Mouse (Mus musculus) adrenal gland, postnatal 4 days (tissue): Measurements from ENCODE around the gene Abhd8. TPM values are rescaled to one million over a fixed set of nuclear protein-coding genes. Genes with fewer than 3 reads are reported as not detected.
"Not testable (repeated sequence)": the region's sequence is repeated elsewhere in the genome, so short reads cannot be mapped to it uniquely, and the experiment has no call there.

Experiments
- DNase-seq, 2 experiments: peaks; one replicate each; pipeline ENCODE4 v3.0.0; 2021 to 2022; ENCODE audit warnings: low spot score in 2 of 2, mixed read lengths in 2 of 2
- total RNA-seq, 2 experiments: library from RNA; stranded (reverse); gene quantifications; 2 replicates each; pipeline ENCODE4 v1.2.3; 2021

Abhd8 gene
- total RNA-seq, 2 experiments from 2014 or later: 58.9 to 65.9 TPM

DNA sequence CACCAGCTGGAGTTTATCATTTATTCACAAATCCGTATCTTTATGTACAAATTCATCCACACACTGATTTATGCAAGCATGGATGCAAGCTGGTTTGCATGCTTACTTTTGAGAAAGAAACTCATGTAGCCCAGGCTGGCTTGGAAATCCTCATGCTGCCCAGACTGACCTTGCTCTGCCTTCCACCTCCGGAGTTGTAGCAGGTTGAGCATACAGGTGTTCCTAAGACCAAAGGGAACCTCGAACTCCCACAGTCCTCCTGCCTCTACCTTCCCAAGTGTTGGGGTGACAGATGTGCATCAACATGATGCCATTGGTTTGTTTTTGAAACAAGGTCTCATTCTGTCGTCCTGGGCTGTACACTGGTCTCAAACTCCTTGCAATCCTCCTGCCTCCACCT, 1.3 kb downstream of the Abhd8 start:
- DNase-seq: no peak

- DNase-seq: no peak
These were observed 2.2 kb downstream of the Abhd8 start for GRCm38 (mm10) chr8:71461152-71461840.

- DNase-seq: no peak
These were observed 2.7 kb downstream of the Abhd8 start for GRCm38 (mm10) chr8:71460716-71461115.

DNA sequence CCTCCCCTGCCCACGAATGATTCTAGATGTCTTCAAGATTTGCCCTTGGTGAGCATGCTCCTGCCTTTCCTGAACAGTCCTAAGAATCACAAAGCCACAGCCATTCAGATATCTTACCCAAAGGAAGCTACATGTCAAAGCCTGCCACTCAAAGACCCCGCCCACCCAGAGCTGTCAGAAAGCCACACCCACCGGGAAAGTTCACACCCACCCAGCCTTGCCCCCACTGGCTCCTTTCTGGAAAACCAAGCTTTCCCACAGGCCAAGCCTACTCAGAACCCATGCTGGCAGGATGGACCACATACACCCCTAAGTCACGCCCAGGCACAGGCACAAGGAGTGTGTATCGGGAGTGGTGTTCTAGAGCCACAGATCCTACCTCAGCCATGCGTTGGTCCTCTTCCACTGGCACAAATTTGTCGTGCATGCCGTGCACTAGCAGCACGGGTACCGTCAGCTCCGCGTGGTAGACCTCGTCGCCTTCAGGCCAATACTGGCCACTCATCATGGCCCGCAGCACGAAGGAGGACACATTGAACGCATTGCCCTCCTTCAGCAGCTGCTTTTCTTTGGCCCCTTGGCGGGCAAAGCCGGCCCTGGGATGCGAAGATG, 5.7 kb downstream of the Abhd8 start:
- no peak for DNase-seq

DNA sequence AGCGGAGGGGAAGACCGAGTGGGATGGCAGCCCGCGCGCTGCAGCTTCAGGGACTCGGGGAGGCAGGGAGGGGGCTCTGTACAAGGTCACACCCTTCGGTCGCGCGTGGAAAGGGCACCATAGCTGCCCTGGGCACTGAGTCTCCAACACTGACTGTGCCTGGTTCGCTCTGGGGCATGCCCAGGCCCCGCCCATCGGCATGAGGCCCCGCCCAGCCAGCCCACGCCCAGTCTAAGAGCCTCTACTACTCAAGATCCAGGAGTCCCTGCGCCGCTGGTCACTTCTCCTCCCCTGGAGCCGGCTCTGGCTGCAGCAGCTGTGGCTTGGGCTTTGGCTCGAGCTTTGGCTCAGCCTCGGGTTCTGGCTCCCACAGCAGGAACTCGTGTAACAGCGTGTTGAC, 6.5 kb downstream of the Abhd8 start:
- DNase-seq: no peak

GRCm38 (mm10) chr8:71454668-71455067, 8.8 kb downstream of the Abhd8 start:
- no peak for DNase-seq

GRCm38 (mm10) chr8:71452669-71453068, 10.8 kb downstream of the Abhd8 start:
- DNase-seq: no peak

DNA sequence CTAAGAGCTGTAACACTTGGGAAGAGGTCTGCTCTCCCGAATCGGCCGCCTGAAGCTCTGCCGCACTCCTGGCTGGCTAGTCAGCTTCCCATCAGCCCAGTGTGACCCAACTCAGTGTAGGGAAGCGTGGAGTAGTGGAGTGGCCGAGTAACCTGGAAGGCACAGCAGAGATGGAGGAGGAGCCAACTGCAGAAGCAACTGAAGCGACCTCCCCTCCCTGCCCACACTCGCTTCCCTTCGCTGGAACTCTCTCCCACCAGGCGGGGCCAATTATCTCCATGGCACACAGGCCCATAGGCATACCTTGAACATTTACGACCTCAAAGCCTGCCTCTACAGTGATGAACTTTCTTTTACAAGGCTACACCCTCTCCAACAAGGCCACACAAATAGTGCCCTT, 11.7 kb downstream of the Abhd8 start:
- DNase-seq: no peak

DNA sequence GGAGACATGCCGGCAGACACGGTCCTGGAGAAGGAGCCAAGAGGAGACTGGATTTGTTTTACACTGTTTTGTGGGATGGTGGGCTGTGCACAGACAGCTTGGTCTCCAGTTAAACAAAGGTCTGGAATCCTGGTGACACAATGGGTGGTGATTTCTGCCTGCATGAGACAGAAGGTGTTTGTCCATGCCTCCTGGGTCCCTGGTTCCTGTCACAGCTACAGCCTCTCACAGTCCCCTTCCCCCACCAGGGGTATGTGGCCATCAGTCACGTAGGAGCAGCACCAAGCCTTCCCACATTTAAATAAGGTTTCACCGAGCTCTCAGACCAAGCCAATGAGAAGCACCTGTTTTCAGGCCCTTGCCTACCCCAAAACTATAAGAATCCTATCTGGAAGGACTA, 12.1 kb downstream of the Abhd8 start:
- DNase-seq: no peak

- DNase-seq: no peak
These were observed 18.4 kb downstream of the Abhd8 start for GRCm38 (mm10) chr8:71445096-71445495.

DNA sequence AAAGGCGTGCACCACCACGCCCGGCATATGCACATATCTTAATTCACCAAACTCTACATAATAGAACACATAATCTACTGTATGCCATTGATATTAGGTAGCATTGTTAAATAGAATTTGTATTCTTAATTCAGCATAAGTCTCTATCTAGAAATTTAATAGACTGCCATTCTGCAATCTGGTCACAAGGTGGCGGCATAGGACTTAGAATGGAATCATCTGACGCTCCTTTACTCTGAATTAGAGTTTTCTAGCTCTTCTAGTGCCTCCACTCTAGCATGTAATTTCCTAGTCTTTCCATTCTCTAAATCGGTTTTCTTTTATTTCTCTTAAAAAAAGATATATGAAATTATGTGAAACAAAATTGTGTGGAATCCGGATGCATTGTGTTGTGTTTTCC, 22.1 kb downstream of the Abhd8 start:
- no peak for DNase-seq

GRCm38 (mm10) chr8:71437041-71437440, 26.4 kb downstream of the Abhd8 start:
- no peak for DNase-seq

DNA sequence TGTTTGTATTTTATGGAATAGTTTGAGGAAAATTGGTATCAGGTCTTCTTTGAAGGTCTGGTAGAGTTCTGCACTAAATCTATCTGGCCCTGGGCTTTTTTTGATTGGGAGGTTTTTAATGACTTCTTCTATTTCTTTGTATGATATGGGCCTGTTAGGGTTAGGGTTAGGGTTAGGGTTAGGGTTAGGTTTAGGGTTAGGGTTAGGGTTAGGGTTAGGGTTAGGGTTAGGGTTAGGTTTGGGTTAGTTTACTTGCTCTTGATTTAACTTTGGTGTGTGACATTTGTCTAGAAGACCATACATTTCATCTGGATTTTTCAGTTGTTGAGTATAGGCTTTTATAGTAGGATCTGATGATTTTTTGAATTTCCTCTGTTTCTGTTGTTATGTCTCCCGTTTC, 30.5 kb downstream of the Abhd8 start:
- not testable (repeated sequence) for DNase-seq

GRCm38 (mm10) chr8:71422121-71422520, 41.3 kb downstream of the Abhd8 start:
- DNase-seq: no peak

GRCm38 (mm10) chr8:71411535-71412273, 51.8 kb downstream of the Abhd8 start:
- no peak for DNase-seq

- no peak for DNase-seq
These were observed 55.2 kb downstream of the Abhd8 start for GRCm38 (mm10) chr8:71408231-71408630.

GRCm38 (mm10) chr8:71407441-71407840, 56.0 kb downstream of the Abhd8 start:
- DNase-seq: no peak

Other genes starting within 250 kb of the Abhd8 start
- gene Myo9b, start 190.9 kb downstream of the Abhd8 start, total RNA-seq: 10 to 100 TPM; 43.8 to 47.6 TPM
- 10 to 100 TPM; 22.2 to 26.2 TPM for gene Haus8, start 190.7 kb downstream of the Abhd8 start, total RNA-seq
- 100 to 1,000 TPM; 210 to 221 TPM for gene Use1, start 96.8 kb downstream of the Abhd8 start, total RNA-seq
- 10 to 100 TPM; 12.0 to 13.6 TPM for gene Ocel1, start 92.4 kb downstream of the Abhd8 start, total RNA-seq
- 10 to 100 TPM; 67.6 to 70.6 TPM for gene Nr2f6, start 81.7 kb downstream of the Abhd8 start, total RNA-seq
- 10 to 100 TPM; 21.6 to 21.8 TPM for gene Ushbp1, start 67.9 kb downstream of the Abhd8 start, total RNA-seq
- 100 to 1,000 TPM; 108 to 109 TPM for gene Babam1, start 66.8 kb downstream of the Abhd8 start, total RNA-seq
- gene Ankle1, start 57.6 kb downstream of the Abhd8 start, total RNA-seq: 10 to 100 TPM; 13.5 to 14.6 TPM
- 10 to 100 TPM; 87.7 to 89.8 TPM for gene Mrpl34, start 1.3 kb upstream of the Abhd8 start, total RNA-seq
- 10 to 100 TPM; 61.2 to 61.4 TPM for gene Dda1, start 5.5 kb upstream of the Abhd8 start, total RNA-seq
- gene Ano8, start 22.3 kb upstream of the Abhd8 start, total RNA-seq: 10 to 100 TPM; 25.9 to 26.3 TPM
- gene Gtpbp3, start 24.4 kb upstream of the Abhd8 start, total RNA-seq: 10 to 100 TPM; 30.6 to 32.0 TPM
- gene Plvap, start 48.1 kb upstream of the Abhd8 start, total RNA-seq: 100 to 1,000 TPM; 179 to 185 TPM
- under 1 TPM in 1 of 2 experiments, not detected in 1; 0.25 TPM for gene Ccdc194, start 62.1 kb upstream of the Abhd8 start, total RNA-seq
- gene Bst2, start 73.8 kb upstream of the Abhd8 start, total RNA-seq: 10 to 100 TPM; 39.6 to 46.0 TPM
- gene Mvb12a, start 79.3 kb upstream of the Abhd8 start, total RNA-seq: 10 to 100 TPM; 74.5 to 76.0 TPM
- gene Tmem221, start 95.2 kb upstream of the Abhd8 start, total RNA-seq: 1 to 10 TPM; 4.4 to 4.5 TPM
- gene Nxnl1, start 102.9 kb upstream of the Abhd8 start, total RNA-seq: under 1 TPM; 0.25 to 0.65 TPM
- 100 to 1,000 TPM; 110 to 111 TPM for gene Slc27a1, start 105.2 kb upstream of the Abhd8 start, total RNA-seq
- gene Pgls, start 128.5 kb upstream of the Abhd8 start, total RNA-seq: 100 to 1,000 TPM; 136 to 144 TPM
- gene Fam129c, start 134.0 kb upstream of the Abhd8 start, total RNA-seq: 1 to 10 TPM; 3.4 to 4.3 TPM
- 10 to 100 TPM; 74.6 to 78.2 TPM for gene Colgalt1, start 147.3 kb upstream of the Abhd8 start, total RNA-seq
- 10 to 100 TPM; 11.7 to 12.9 TPM for gene Unc13a, start 208.1 kb upstream of the Abhd8 start, total RNA-seq
- gene Jak3, start 212.6 kb upstream of the Abhd8 start, total RNA-seq: 10 to 100 TPM; 17.7 to 19.3 TPM
- 1 to 10 TPM; 6.8 to 8.5 TPM for gene Insl3, start 225.6 kb upstream of the Abhd8 start, total RNA-seq
- gene B3gnt3, start 238.1 kb upstream of the Abhd8 start, total RNA-seq: 1 to 10 TPM; 4.4 to 5.0 TPM